Mouse (Mus musculus) intestine, embryonic 16.5 days (tissue): ENCODE data around the gene Pold2. TPM values are rescaled to one million over a fixed set of nuclear protein-coding genes. Genes with fewer than 3 reads are reported as not detected.
A peak's percentile ranks its signal among the peaks of the same experiment; 100 is the strongest.

Source experiments
- ATAC-seq: fragments of 200-750 bp; cut with Nextera tagmentation; 2 replicates; pipeline ENCODE4 v1.8.0; 2017; ENCODE audit warnings: moderate TSS enrichment, moderate library complexity
- H3K27ac ChIP-seq: fragments of 300-500 bp; sonication (generic); 2 replicates; pipeline ENCODE4 v1.5.1; 2014; ENCODE audit warnings: mild to moderate bottlenecking, low read length
- H3K27me3 ChIP-seq: fragments of 300-500 bp; sonication (generic); replicated peaks from 2 replicates; pipeline ENCODE4 v1.6.1; 2014; ENCODE audit warnings: low read length, control low read depth, mixed read lengths; ENCODE audit not compliant: control insufficient read depth, insufficient read depth
- H3K36me3 ChIP-seq: fragments of 300-500 bp; sonication (generic); 2 replicates; pipeline ENCODE4 v1.6.1; 2014; ENCODE audit warnings: low read length, control low read depth; ENCODE audit not compliant: control insufficient read depth, insufficient read depth
- H3K4me1 ChIP-seq: fragments of 300-500 bp; sonication (generic); 2 replicates; pipeline ENCODE4 v1.6.1; 2014; ENCODE audit warnings: low read length, control low read depth, mixed read lengths; ENCODE audit not compliant: control insufficient read depth, insufficient read depth
- H3K4me2 ChIP-seq: fragments of 300-500 bp; sonication (generic); 2 replicates; pipeline ENCODE4 v1.6.1; 2014; ENCODE audit warnings: low read depth, low read length, control low read depth
- H3K4me3 ChIP-seq: fragments of 300-500 bp; sonication (generic); 2 replicates; pipeline ENCODE4 v1.5.1; 2014; ENCODE audit warnings: mild to moderate bottlenecking, low read length
- H3K9ac ChIP-seq: fragments of 300-500 bp; sonication (generic); 2 replicates; pipeline ENCODE4 v1.6.1; 2014; ENCODE audit warnings: low read depth, low read length
- H3K9me3 ChIP-seq: fragments of 300-500 bp; sonication (generic); 2 replicates; pipeline ENCODE4 v1.6.1; 2016; ENCODE audit warnings: low read length, control low read depth; ENCODE audit not compliant: control insufficient read depth
- WGBS: fragments of 180-500 bp; shearing (Covaris S2); extraction: QIAGEN DNeasy Blood & Tissue Kit; methylation state at CpG from one replicate; pipeline ENCODE4 v1.1.7; 2014; 5-methylcytosine and 5-hydroxymethylcytosine counted together
- polyA plus RNA-seq: library from polyadenylated mRNA; unstranded; fragments of >200 nt; fragmentation: Nextera tagmentation; extraction: Ambion mirVana; gene quantifications from 2 replicates; pipeline ENCODE4 v1.2.1, GENCODE M21; 2015

Pold2 gene
- polyA plus RNA-seq, 1 experiment from 2014 or later, result 141 TPM

DNA sequence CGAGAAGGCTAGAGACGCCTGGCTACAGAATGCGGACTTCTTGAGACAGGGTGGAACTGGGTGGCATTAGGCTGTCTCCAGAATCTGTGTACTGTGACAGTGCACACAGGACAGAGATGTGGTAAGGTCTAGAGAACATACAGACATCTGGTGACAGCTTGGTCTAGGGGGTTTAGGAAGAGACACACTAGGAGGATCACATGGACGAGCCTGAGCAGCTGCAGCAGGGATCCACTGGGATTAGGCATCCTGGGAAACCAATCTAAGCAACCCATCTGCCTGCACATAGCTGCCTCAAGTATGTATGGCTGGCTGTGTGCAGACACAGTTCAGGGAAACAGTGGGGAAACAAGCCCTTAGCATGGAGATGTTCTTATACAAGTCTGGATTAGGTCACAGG lies 35.8 kb upstream of the Pold2 start:
- Histone ChIP-seq H3K9me3 (no peaks in the 10 kb centered on the region), H3K27me3 (no peaks in the 10 kb centered on the region), H3K4me2 (no peak overlapping the region), H3K27ac (no peak overlapping the region), H3K36me3 (no peaks in the 10 kb centered on the region), H3K4me3 (no peak overlapping the region), H3K4me1 (peaks cover 9% of the 10 kb centered on the region), H3K9ac (no peak overlapping the region)
- 80% methylated on average over 4 of the region's 4 CpGs for WGBS
- no peak for ATAC-seq

DNA sequence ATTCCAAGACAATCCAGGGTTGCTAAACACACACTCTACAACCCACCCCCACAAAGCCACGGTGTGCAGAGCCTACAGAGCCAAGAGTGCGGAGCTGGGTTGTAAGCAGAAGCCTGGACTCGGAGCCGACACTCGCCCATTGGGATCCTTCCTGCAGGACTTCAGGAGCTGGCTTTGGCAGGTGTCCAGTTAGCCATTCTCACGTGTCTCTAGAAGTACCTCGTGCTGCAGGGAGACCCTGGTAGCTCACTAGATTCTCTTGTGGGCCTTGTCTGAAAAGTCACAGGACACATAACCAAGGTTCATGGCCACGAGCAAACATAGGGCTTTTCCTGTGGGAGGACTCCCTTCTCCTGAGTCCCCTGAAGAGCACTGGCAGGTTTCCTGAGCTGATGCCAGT lies 35.2 kb upstream of the Pold2 start:
- 68% methylated on average over 8 of the region's 8 CpGs for WGBS
- no peaks in the 10 kb centered on the region for H3K36me3 ChIP-seq
- no peak overlapping the region for H3K4me3 ChIP-seq
- no peak for ATAC-seq
- H3K27ac ChIP-seq, result no peak overlapping the region
- no peak overlapping the region for H3K9ac ChIP-seq
- H3K27me3 ChIP-seq, result no peaks in the 10 kb centered on the region
- H3K4me2 ChIP-seq, result no peak overlapping the region
- no peaks in the 10 kb centered on the region for H3K9me3 ChIP-seq
- peaks cover 13% of the 10 kb centered on the region for H3K4me1 ChIP-seq

DNA sequence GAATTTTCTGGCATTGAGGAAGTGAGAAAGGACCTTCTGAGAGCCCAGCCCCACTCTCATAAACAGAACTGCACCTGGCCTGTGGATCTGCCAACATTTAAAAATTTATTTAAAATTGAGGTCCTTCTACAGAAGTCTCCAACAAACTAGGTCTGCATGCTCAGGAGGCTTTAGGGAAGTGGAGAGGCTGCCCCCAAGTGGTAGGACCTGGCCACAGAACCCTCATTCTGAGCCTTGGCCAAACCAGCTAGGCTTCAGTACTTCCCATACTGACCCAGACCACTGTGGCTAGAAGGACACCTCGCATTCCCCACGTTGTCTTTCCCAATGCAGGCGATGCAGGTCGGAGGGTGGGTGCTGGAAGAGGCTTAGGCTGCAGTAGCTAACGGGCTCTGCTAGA lies 34.5 kb upstream of the Pold2 start:
- no peak overlapping the region for H3K4me3 ChIP-seq
- H3K9ac ChIP-seq, result no peak overlapping the region
- no peaks in the 10 kb centered on the region for H3K27me3 ChIP-seq
- H3K36me3 ChIP-seq, result no peaks in the 10 kb centered on the region
- peaks cover 14% of the 10 kb centered on the region for H3K4me1 ChIP-seq
- no peaks in the 10 kb centered on the region for H3K9me3 ChIP-seq
- peak; percentile 48; the same call in 1 of the 2 replicates for ATAC-seq
- WGBS, result 33% methylated on average over 5 of the region's 5 CpGs
- H3K4me2 ChIP-seq, result no peak overlapping the region
- H3K27ac ChIP-seq, result no peak overlapping the region

DNA sequence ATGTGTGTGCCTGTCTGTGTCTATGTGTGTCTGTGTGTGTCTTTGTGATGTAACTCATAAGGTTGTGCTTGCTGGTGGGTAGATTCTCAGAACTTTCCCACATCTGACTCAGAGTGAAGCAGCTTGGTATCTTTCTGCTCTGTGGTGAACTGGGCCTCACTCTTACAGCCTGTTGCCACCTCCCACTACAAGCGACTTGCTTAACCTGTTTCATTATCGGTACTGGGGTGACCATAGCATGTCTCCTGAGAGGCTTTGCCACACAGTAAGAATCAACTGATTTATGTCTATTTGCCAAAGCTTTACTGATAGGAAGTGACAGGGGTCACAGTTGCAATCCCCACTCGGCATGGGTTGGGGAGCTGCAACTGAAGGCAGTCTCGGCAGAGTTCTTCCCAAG lies 30.6 kb upstream of the Pold2 start:
- no peak overlapping the region; the same call in 1 of the 2 replicates for H3K9ac ChIP-seq
- ATAC-seq, result peak; percentile 94
- H3K4me2 ChIP-seq, result no peak overlapping the region

DNA sequence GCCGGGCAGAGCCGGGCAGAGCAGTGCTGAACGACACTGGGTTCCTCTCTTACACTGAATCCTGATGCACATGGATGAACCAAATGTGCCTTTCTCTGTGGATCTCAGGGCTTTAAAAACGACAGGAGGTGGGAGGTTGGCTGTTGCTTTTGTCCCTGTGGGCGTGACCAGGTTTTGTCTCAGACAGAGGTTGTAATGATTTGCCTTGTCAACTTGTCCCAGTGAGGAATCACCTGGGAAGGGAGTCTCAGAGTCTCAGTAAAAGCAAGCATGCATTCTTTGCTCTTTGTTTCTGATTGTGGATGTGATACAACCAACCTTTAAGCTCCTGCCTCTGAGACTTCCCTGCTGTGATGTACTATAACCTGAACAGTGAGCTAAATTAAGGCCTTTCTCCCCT lies 29.0 kb upstream of the Pold2 start:
- no peak overlapping the region for H3K27ac ChIP-seq
- no peak for ATAC-seq
- no peak overlapping the region for H3K4me2 ChIP-seq
- 60% methylated on average over 5 of the region's 5 CpGs for WGBS
- H3K4me3 ChIP-seq, result no peak overlapping the region
- H3K9ac ChIP-seq, result no peak overlapping the region
- H3K4me1 ChIP-seq, result peaks cover 17% of the 10 kb centered on the region
- H3K27me3 ChIP-seq, result no peaks in the 10 kb centered on the region
- H3K9me3 ChIP-seq, result no peaks in the 10 kb centered on the region
- no peaks in the 10 kb centered on the region for H3K36me3 ChIP-seq

More for the DNA sequence above, 30.6 kb upstream of the Pold2 start:
- H3K4me1 ChIP-seq, result peaks cover 14% of the 10 kb centered on the region
- H3K36me3 ChIP-seq, result no peaks in the 10 kb centered on the region
- no peaks in the 10 kb centered on the region for H3K9me3 ChIP-seq
- 39% methylated on average over 4 of the region's 4 CpGs for WGBS
- no peaks in the 10 kb centered on the region for H3K27me3 ChIP-seq
- H3K27ac ChIP-seq, result peak overlapping the region; percentile 78
- no peak overlapping the region for H3K4me3 ChIP-seq

DNA sequence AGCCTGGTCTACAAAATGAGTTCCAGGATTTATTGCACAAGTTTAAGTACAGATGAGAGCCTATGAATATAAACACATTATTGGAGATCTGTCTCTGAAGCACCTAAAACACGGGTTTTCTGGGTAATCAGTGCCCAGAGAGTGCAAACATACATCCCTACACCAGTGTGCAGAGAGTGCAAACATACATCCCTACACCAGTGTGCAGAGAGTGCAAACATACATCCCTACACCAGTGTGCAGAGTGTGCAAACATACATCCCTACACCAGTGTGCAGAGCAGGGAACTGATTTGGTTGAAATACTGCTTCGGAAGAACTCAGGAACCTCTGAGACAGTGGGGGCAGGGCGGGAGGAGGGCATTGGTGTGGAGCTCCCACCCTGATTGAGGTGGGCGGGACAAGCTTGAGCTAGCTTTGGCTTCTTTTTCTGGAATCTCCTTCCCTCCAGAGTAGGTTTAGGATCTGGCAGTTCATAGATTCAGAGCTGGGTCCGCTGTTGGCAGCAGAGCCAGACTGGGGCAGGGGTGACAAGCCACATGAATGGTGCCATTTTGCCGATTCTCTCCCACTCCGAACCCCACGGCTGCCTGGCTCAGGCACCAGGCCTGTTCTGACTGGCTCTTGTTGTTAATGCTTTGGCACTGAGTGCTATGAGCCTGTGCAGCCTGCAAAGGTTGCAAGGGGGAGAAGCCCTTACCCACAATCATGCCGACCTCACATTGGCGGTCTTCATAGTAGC lies 27.9 kb upstream of the Pold2 start:
- H3K27me3 ChIP-seq, result no peaks in the 10 kb centered on the region
- no peak overlapping the region for H3K4me3 ChIP-seq
- no peaks in the 10 kb centered on the region for H3K9me3 ChIP-seq
- WGBS, result 82% methylated on average over 10 of the region's 10 CpGs
- H3K4me2 ChIP-seq, result no peak overlapping the region
- no peak overlapping the region for H3K9ac ChIP-seq
- no peak overlapping the region for H3K27ac ChIP-seq
- peaks cover 28% of the 10 kb centered on the region for H3K4me1 ChIP-seq
- no peak for ATAC-seq
- H3K36me3 ChIP-seq, result no peaks in the 10 kb centered on the region

DNA sequence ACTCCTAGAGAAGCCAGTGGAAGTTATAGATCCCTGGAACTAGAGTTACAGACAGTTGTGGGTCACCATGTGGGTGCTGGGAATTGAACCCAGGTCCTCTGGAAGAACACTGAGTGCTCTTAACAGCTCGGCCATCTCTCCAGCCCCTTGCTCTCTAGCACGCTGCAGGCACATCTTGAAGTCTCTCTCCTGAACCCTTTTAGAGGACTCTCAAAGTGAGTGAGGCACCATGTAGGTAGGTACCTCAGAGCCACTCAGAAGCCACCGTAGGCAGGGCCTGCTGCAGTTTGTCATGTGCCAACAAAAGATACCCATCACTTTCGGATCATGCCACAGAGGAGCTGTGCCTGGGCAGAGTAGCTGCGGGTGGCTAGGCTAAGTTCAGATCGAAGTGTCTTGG lies 26.8 kb upstream of the Pold2 start:
- Histone ChIP-seq H3K36me3 (no peaks in the 10 kb centered on the region), H3K4me3 (no peak overlapping the region), H3K27ac (no peak overlapping the region), H3K9ac (no peak overlapping the region), H3K9me3 (no peaks in the 10 kb centered on the region), H3K4me1 (peaks cover 29% of the 10 kb centered on the region), H3K4me2 (no peak overlapping the region), H3K27me3 (no peaks in the 10 kb centered on the region)
- no peak for ATAC-seq
- WGBS, result 95% methylated on average over 6 of the region's 6 CpGs

DNA sequence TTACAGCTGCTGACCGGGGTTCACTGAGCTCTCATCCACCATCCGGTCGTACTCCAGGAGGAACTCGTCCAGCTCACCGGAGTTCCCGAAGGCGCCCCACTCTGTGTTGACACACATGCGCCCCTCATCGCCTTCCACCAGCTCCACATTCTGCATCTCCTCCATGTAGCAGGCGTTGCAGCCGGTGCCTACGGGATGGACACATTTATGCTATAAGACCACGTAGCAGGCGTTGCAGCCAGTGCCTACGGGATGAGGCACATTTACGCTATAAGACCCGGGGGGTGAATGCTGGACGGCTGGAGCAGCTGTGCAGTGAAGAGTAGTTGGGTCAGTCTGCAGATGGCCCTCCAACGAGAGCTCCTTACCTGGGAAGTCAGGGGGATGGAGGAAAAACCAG lies 26.3 kb upstream of the Pold2 start:
- Histone ChIP-seq H3K4me3 (no peak overlapping the region), H3K4me2 (no peak overlapping the region), H3K9ac (no peak overlapping the region), H3K36me3 (no peaks in the 10 kb centered on the region), H3K9me3 (no peaks in the 10 kb centered on the region), H3K27ac (no peak overlapping the region), H3K27me3 (no peaks in the 10 kb centered on the region), H3K4me1 (peaks cover 24% of the 10 kb centered on the region)
- WGBS, result 79% methylated on average over 19 of the region's 19 CpGs
- no peak for ATAC-seq

DNA sequence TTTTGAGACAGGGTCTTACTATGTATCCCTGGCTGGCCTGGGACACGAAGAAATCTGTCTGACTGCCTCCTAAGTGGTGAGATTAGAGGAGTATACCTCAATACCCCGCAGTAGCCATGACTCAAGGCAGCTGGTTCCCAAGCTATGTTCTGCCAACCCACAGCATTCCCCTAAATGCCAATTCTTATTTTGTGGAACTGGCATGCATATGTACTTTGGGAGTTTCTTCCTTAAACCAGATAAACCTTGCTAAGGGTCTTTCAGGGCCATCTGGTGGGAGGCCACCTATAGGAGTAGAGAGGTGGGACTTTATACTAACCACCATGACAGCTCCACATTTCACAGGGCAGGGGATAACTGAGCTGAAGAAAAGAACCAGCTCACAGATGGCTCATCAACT lies 25.8 kb upstream of the Pold2 start:
- Histone ChIP-seq H3K4me1 (peaks cover 22% of the 10 kb centered on the region), H3K4me2 (no peak overlapping the region), H3K27ac (no peak overlapping the region), H3K9ac (no peak overlapping the region), H3K36me3 (no peaks in the 10 kb centered on the region), H3K9me3 (no peaks in the 10 kb centered on the region), H3K4me3 (no peak overlapping the region), H3K27me3 (no peaks in the 10 kb centered on the region)
- 83% methylated on average over 2 of the region's 2 CpGs for WGBS
- no peak for ATAC-seq

DNA sequence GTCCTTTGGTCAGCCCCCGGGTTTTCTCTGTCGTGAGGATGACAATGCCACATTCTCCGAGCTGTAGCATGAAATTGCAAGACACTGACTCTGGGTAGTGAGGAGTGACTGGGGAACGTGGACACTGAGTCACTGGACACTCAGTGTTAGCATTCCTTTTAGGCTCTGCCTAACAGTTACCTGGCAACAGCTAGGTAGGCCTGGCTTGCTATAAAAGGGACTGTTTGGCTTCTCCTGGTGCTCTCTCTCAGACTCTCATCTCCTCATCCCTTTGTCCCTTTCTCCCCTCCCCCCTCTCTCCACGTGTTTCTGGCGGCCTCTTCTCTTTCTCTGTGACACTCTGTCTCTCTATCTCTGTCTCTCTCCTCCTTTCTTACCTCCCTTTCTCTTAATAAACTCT lies 24.3 kb upstream of the Pold2 start:
- Histone ChIP-seq H3K36me3 (no peaks in the 10 kb centered on the region), H3K9ac (peak overlapping the region; percentile 64), H3K27me3 (no peaks in the 10 kb centered on the region), H3K27ac (peak overlapping the region; percentile 70), H3K4me3 (peak overlapping the region; percentile 46), H3K9me3 (no peaks in the 10 kb centered on the region), H3K4me1 (peaks cover 32% of the 10 kb centered on the region), H3K4me2 (peak overlapping the region; percentile 80)
- 12% methylated on average over 6 of the region's 6 CpGs for WGBS
- peak; percentile 23; the same call in 1 of the 2 replicates for ATAC-seq
